Mouse (Mus musculus): ENCODE results near the gene Fibcd1. TPM values are rescaled to one million over a fixed set of nuclear protein-coding genes. Genes with fewer than 3 reads are reported as not detected.

Fibcd1 gene
- polyA plus RNA-seq, 1 experiment from 2014 or later: 0.70 TPM

DNA sequence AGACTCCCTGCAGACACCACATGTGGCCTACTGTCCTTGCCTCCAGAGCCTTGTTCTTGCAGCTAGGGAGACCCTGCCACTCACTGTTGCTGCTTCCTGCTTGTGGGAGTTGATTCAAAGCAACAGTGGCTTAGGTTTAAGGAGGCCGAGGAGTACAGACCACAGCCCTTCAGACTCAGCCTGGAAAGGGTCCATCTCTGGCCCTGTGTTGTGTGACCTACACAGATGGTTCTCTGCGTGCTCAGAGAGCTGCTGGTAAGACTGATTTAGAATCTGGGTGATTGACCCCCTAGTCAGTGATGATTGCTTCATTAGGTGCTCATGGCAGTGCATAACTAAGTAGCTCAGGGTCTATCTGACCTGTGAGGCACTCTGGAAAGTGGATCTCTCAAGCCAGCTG, 56.6 kb downstream of the Fibcd1 start:
- Histone ChIP-seq H3K27ac (ENCODE audit: low read length) (no peak overlapping the region), H3K4me2 (ENCODE audit: low read depth, low read length) (no peak overlapping the region), H3K9ac (ENCODE audit: low read depth, low read length) (no peak overlapping the region), H3K27me3 (replicated peaks; ENCODE audit: control insufficient read depth, insufficient read depth, low read length) (no peaks in the 10 kb centered on the region), H3K4me1 (ENCODE audit: control insufficient read depth, insufficient read depth, low read length) (no peaks in the 10 kb centered on the region), H3K4me3 (ENCODE audit: low read length) (no peak overlapping the region), H3K9me3 (ENCODE audit: control insufficient read depth, low read length) (no peaks in the 10 kb centered on the region), H3K36me3 (ENCODE audit: control insufficient read depth, insufficient read depth, low read length) (peaks cover 40% of the 10 kb centered on the region)
- ATAC-seq: no peak
- 82% methylated on average over 2 of the region's 2 CpGs for WGBS

DNA sequence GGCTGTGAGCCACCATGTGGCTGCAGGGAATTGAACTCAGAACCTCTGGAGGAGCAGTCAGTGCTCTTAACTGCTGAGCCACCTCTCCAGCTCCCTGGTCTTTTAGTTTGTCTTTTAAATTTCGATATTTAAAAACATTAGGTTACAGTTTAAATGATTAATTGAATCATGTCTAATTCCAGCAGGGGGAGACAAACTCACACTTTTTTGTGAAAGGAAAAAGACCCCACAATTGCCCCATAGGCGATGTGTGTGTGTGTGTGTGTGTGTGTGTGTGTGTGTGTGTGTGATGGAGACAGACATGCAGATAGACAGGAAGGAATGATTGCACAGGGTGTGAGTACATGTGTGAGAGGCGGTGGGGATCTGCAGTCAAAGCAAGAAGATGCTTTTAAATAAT, 57.6 kb downstream of the Fibcd1 start:
- H3K4me1 ChIP-seq (ENCODE audit: control insufficient read depth, insufficient read depth, low read length): no peaks in the 10 kb centered on the region
- 74% methylated on average over 3 of the region's 3 CpGs for WGBS
- H3K9ac ChIP-seq (ENCODE audit: low read depth, low read length): no peak overlapping the region
- no peak overlapping the region for H3K4me2 ChIP-seq (ENCODE audit: low read depth, low read length)
- no peaks in the 10 kb centered on the region for H3K27me3 ChIP-seq (replicated peaks; ENCODE audit: control insufficient read depth, insufficient read depth, low read length)
- no peak overlapping the region for H3K4me3 ChIP-seq (ENCODE audit: low read length)
- ATAC-seq: no peak
- H3K27ac ChIP-seq (ENCODE audit: low read length): no peak overlapping the region
- H3K36me3 ChIP-seq (ENCODE audit: control insufficient read depth, insufficient read depth, low read length): peaks cover 38% of the 10 kb centered on the region
- no peaks in the 10 kb centered on the region for H3K9me3 ChIP-seq (ENCODE audit: control insufficient read depth, low read length)

DNA sequence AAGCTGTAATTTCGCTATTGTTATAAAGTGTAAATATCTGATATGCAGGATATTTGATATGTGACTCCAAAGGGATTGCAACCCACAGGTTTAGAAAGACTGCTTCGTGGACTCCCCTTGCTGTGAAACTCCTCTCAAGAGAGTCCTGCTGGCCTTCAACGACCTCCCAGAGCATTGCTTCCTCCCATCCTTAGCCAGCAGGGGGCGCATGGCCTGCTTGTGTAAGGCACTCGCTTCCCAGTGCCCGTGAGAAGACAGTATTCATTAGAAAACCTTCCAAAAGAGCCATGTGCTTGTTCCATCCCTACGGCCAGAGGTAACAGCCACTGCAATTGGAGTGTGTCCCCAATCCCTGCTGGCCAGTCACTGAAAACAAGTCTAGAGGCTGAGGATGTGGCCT, 58.8 kb downstream of the Fibcd1 start:
- Histone ChIP-seq H3K4me2 (ENCODE audit: low read depth, low read length) (no peak overlapping the region), H3K9me3 (ENCODE audit: control insufficient read depth, low read length) (no peaks in the 10 kb centered on the region), H3K9ac (ENCODE audit: low read depth, low read length) (no peak overlapping the region), H3K27me3 (replicated peaks; ENCODE audit: control insufficient read depth, insufficient read depth, low read length) (no peaks in the 10 kb centered on the region), H3K4me3 (ENCODE audit: low read length) (no peak overlapping the region), H3K36me3 (ENCODE audit: control insufficient read depth, insufficient read depth, low read length) (peaks cover 35% of the 10 kb centered on the region), H3K27ac (ENCODE audit: low read length) (no peak overlapping the region), H3K4me1 (ENCODE audit: control insufficient read depth, insufficient read depth, low read length) (no peaks in the 10 kb centered on the region)
- ATAC-seq: no peak
- 16% methylated on average over 7 of the region's 7 CpGs for WGBS

DNA sequence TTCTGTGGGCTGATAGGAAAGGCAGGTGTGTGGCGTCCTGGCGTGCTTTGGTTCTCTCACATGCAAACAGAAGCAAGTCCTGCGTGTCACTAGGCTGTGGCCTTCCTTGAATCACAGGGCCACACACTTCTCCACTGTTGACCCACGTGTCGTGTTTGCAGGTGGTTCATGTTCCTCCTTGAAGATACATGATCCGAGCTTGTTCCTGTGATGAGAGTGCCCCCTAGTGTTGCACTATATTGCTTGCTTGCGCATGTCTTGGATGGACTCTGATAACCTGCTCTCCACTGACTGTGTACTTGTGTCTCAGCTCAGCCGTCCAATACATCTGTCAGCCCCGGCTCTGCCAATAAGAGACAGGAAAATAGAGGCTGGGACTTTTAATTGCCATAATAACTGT, 60.7 kb downstream of the Fibcd1 start:
- Histone ChIP-seq H3K27ac (ENCODE audit: low read length) (no peak overlapping the region), H3K9ac (ENCODE audit: low read depth, low read length) (no peak overlapping the region), H3K27me3 (replicated peaks; ENCODE audit: control insufficient read depth, insufficient read depth, low read length) (no peaks in the 10 kb centered on the region), H3K9me3 (ENCODE audit: control insufficient read depth, low read length) (no peaks in the 10 kb centered on the region), H3K4me2 (ENCODE audit: low read depth, low read length) (no peak overlapping the region), H3K4me3 (ENCODE audit: low read length) (no peak overlapping the region), H3K36me3 (ENCODE audit: control insufficient read depth, insufficient read depth, low read length) (peaks cover 29% of the 10 kb centered on the region), H3K4me1 (ENCODE audit: control insufficient read depth, insufficient read depth, low read length) (no peaks in the 10 kb centered on the region)
- WGBS: 33% methylated on average over 9 of the region's 9 CpGs
- ATAC-seq: peak; percentile 53; the same call in 1 of the 2 replicates

DNA sequence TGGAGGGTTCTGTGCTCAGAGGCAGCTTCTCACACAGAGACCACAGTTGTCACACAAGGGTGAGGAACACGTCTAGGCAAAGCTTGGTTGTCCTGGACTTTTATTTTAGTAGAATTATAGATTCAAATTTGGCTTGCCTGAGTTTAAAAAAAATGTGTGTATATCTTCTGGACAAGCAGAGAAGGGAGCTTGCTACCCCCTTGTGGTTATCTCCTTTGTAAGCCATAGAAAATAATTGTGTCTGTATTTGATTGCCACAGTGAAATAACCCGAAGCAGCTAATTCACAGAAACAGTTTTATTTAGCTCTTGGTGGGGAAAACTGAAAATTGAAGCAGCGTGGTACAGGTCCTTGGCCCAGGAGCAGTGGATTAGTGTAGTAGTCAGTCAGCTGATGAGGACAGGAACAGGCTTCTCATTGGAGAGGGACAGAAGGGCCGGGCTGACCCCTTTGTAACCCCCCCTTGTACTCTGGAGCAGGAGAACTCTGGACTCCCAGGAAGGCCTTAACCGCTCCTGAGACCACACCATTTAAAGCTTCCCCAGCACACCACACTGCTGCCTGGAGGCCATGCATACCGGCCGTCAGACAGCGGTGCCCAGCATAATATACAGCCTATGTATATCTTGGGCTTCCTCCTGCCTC, 62.7 kb downstream of the Fibcd1 start:
- Histone ChIP-seq H3K27ac (ENCODE audit: low read length) (no peak overlapping the region), H3K4me1 (ENCODE audit: control insufficient read depth, insufficient read depth, low read length) (no peaks in the 10 kb centered on the region), H3K4me2 (ENCODE audit: low read depth, low read length) (no peak overlapping the region), H3K36me3 (ENCODE audit: control insufficient read depth, insufficient read depth, low read length) (peaks cover 35% of the 10 kb centered on the region), H3K27me3 (replicated peaks; ENCODE audit: control insufficient read depth, insufficient read depth, low read length) (no peaks in the 10 kb centered on the region), H3K4me3 (ENCODE audit: low read length) (no peak overlapping the region), H3K9ac (ENCODE audit: low read depth, low read length) (no peak overlapping the region), H3K9me3 (ENCODE audit: control insufficient read depth, low read length) (no peaks in the 10 kb centered on the region)
- 67% methylated on average over 8 of the region's 8 CpGs for WGBS
- ATAC-seq: no peak

DNA sequence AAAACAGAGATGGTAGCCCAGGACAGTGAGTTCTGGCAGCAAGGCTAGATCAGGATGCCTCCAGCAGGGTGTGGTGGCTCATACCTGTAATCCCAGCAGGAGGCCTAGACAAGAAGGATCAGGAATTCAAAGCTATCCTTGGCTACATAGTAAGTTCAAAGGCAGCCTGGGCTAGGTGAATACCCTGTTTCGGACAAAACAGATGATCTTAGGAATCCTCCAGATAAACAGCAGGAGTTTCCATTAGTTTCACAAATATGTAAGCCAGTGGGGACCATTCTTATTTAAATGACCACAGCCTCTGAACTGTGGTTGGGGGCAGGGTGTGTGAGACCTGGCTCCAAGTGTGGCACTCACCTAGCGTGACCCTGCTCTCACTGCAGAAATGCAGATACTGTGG, 66.5 kb downstream of the Fibcd1 start:
- Histone ChIP-seq H3K27me3 (replicated peaks; ENCODE audit: control insufficient read depth, insufficient read depth, low read length) (no peaks in the 10 kb centered on the region), H3K4me1 (ENCODE audit: control insufficient read depth, insufficient read depth, low read length) (no peaks in the 10 kb centered on the region), H3K9me3 (ENCODE audit: control insufficient read depth, low read length) (no peaks in the 10 kb centered on the region), H3K9ac (ENCODE audit: low read depth, low read length) (no peak overlapping the region), H3K4me3 (ENCODE audit: low read length) (no peak overlapping the region), H3K4me2 (ENCODE audit: low read depth, low read length) (no peak overlapping the region), H3K27ac (ENCODE audit: low read length) (no peak overlapping the region), H3K36me3 (ENCODE audit: control insufficient read depth, insufficient read depth, low read length) (peaks cover 22% of the 10 kb centered on the region; the same call in 1 of the 2 replicates)
- ATAC-seq: no peak
- 82% methylated on average over 2 of the region's 2 CpGs for WGBS

DNA sequence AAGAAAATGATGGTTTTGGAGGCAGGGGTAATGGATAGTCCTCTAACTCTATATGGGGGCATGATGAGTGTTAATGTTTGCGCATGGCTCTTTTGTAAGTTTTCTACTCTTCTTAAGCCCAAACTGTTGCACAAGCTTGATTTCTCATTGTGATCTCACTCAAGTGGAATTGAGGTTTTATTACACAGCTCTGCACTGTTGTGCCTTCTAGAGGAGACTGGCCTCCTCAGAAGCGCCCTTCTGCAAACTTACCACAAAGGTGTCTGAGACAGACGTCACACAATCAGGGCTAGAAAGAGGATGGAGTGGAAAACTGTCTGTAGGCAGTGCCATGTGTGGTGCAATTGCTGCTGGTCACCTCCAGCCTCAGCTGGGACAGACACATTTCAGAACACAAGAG, 69.3 kb downstream of the Fibcd1 start:
- Histone ChIP-seq H3K4me2 (ENCODE audit: low read depth, low read length) (no peak overlapping the region), H3K4me3 (ENCODE audit: low read length) (no peak overlapping the region), H3K9me3 (ENCODE audit: control insufficient read depth, low read length) (no peaks in the 10 kb centered on the region), H3K27ac (ENCODE audit: low read length) (no peak overlapping the region), H3K4me1 (ENCODE audit: control insufficient read depth, insufficient read depth, low read length) (peaks cover 9% of the 10 kb centered on the region), H3K9ac (ENCODE audit: low read depth, low read length) (no peak overlapping the region), H3K36me3 (ENCODE audit: control insufficient read depth, insufficient read depth, low read length) (peaks cover 22% of the 10 kb centered on the region; the same call in 1 of the 2 replicates), H3K27me3 (replicated peaks; ENCODE audit: control insufficient read depth, insufficient read depth, low read length) (no peaks in the 10 kb centered on the region)
- 91% methylated on average over 3 of the region's 3 CpGs for WGBS
- no peak for ATAC-seq

DNA sequence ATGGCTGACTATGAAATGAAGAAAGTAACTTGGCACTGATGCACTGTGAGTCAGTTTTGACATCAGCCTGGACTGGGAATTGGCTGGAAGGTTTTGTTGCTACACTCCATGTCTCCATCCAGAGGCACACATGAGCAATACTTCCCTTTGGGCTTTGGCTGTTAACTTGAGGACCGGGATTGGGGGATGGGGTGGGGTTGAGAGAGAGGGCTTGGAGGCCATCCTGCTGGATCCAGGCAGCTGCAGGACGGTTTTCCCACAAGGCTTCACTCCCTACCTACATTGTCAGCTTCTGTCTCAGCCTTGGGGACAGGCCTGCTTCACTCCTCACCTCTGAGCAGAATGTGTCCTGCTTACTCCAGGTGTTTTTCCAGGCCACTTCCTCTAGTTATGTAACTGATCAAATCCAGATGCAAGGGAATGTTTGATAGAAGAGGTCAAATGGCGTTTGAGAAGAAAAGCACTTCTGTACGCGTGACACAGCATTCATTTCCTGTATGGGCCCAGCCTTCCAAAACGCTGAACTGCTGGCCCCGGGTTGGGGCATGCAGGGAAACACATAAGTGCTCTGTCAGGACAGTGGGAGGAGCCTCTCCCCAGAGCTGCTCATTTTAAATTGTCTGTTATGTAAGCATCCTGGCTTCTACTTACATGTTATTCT, 74.9 kb downstream of the Fibcd1 start:
- no peak overlapping the region for H3K9ac ChIP-seq (ENCODE audit: low read depth, low read length)
- no peaks in the 10 kb centered on the region for H3K36me3 ChIP-seq (ENCODE audit: control insufficient read depth, insufficient read depth, low read length)
- H3K27me3 ChIP-seq (replicated peaks; ENCODE audit: control insufficient read depth, insufficient read depth, low read length): no peaks in the 10 kb centered on the region
- no peak overlapping the region for H3K4me3 ChIP-seq (ENCODE audit: low read length)
- H3K27ac ChIP-seq (ENCODE audit: low read length): peak overlapping the region; percentile 85
- peak overlapping the region; percentile 32 for H3K4me2 ChIP-seq (ENCODE audit: low read depth, low read length)
- peak; percentile 79 for ATAC-seq
- WGBS: 15% methylated on average over 7 of the region's 7 CpGs
- no peaks in the 10 kb centered on the region for H3K9me3 ChIP-seq (ENCODE audit: control insufficient read depth, low read length)
- peaks cover 57% of the 10 kb centered on the region for H3K4me1 ChIP-seq (ENCODE audit: control insufficient read depth, insufficient read depth, low read length)

DNA sequence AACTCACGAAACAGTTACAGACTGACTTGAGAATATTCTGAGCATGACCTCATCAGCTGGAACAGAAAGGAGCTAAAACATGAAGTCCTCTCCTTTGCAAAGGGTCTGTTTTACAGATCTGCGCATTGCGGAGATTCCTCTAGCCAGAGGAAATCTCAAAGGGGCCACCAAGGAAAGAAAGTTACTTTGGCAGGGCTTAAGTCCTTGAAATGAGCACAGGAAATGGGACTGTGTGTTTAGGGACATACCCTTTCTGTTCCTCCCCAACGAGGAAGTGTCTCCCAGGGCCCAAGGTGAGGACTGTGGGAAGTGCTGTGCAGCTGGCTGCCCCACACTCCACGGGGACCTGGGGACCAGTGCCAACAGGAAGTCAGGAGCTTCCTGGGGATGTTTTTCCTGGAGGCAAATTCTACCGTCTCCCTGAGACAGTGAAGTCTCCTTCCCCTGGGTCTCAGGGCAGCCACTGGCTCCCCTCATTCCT, 76.1 kb downstream of the Fibcd1 start:
- 18% methylated on average over 6 of the region's 6 CpGs for WGBS
- Histone ChIP-seq H3K9me3 (ENCODE audit: control insufficient read depth, low read length) (no peaks in the 10 kb centered on the region), H3K27ac (ENCODE audit: low read length) (peak overlapping the region; percentile 78), H3K36me3 (ENCODE audit: control insufficient read depth, insufficient read depth, low read length) (no peaks in the 10 kb centered on the region), H3K27me3 (replicated peaks; ENCODE audit: control insufficient read depth, insufficient read depth, low read length) (no peaks in the 10 kb centered on the region), H3K4me3 (ENCODE audit: low read length) (no peak overlapping the region), H3K9ac (ENCODE audit: low read depth, low read length) (peak overlapping the region; percentile 57; the same call in 1 of the 2 replicates), H3K4me1 (ENCODE audit: control insufficient read depth, insufficient read depth, low read length) (peaks cover 62% of the 10 kb centered on the region), H3K4me2 (ENCODE audit: low read depth, low read length) (peak overlapping the region; percentile 27)
- peak; percentile 52 for ATAC-seq
